Mouse (Mus musculus): ENCODE results near the gene Mymx.

Gene Mymx

DNA sequence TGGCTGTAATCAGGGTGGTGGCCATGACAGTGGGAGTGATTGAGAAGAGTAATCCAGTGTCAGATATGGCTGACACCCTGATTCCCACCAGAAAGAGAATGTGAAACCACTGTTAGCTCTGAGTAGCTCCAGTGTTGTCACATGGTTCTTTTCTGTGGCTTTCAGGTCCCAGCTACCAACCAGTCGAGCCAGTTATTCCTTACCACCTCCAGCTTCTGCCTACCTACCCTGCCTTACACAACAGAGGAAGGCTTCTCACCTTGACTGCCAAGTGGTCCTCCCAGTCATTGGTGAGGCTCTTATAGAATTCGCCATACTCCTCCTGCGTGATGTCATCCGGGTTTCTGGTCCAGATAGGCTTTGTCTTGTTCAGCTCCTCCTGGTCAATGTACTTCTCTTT is 31.9 kb downstream of the Mymx start:
- peak; percentile 50 for DNase-seq (ENCODE audit: low read depth)

DNA sequence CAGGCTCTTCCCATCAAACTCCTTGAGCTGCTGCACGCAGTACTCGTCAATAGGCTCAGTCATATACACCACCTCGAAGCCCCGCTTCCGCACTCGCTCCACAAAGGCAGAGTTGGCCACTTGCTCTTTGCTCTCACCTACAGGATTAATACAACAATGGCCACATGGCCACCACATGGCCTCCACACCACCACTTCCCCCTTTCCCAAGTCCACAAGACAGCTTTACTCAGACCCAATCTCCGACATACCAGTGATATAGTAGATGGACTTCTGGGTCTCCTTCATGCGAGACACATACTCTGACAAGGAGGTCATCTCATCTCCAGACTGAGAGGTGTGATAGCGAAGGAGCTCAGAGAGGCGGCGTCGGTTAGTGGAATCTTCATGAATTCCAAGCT is 32.9 kb downstream of the Mymx start:
- peak; percentile 35 for DNase-seq (ENCODE audit: low read depth)

DNA sequence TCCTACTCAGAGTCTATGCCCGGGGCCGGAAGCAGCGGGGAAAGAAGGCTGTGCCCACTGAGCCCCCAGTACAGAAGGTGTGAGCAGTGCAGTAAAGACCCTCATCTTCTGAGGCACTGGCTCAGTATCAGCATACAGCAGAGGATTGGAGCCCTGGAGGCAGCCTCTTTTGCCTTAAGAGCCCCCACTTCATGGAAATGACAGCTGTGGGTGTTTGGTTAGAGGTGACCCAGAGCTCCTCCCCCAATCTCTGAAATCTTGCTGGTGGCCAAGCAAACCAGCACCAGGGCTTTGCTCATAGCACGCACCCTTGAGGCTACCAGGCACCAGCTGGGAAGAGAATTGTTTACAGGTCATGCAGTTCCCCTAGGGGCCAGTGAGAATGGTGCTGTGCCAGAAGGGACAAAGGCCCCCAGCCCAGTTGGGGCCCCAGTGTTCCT is 34.7 kb downstream of the Mymx start:
- DNase-seq (ENCODE audit: low read depth), result peak; percentile 54

DNA sequence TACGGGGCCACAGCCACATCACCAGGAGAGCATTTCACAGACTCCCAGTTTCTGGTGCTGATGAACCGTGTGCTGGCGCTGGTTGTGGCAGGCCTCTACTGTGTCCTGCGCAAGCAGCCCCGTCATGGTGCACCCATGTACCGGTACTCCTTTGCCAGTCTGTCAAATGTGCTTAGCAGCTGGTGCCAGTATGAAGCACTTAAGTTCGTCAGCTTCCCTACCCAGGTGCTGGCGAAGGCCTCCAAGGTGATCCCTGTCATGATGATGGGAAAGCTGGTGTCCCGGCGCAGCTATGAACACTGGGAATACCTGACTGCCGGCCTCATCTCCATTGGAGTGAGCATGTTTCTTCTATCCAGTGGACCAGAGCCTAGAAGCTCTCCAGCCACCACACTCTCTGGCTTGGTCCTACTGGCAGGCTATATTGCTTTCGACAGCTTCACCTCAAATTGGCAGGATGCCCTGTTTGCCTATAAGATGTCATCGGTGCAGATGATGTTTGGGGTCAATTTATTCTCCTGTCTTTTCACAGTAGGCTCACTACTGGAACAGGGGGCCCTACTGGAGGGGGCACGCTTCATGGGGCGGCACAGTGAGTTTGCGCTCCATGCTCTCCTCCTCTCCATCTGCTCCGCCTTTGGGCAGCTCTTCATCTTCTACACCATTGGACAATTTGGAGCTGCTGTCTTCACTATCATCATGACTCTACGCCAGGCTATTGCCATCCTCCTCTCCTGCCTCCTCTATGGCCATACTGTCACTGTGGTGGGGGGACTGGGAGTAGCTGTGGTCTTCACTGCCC is 35.3 kb downstream of the Mymx start:
- peak; percentile 61 for DNase-seq (ENCODE audit: low read depth)

DNA sequence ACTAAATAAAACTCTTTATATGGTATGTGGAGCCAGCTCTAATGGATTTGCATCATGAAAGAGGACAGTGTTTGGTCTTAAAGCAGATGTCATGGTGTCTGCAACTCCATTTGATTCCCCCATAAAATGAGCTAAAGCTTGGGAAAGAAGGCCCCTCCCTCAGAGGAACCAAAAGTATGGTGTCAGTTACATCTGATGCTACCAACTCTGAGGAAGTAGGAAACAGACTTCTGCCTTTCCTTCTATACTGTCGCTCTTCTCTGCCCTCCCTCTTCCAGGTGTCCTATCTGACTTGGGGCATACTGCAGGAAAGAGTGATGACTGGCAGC is 35.9 kb downstream of the Mymx start:
- DNase-seq (ENCODE audit: low read depth), result no peak

DNA sequence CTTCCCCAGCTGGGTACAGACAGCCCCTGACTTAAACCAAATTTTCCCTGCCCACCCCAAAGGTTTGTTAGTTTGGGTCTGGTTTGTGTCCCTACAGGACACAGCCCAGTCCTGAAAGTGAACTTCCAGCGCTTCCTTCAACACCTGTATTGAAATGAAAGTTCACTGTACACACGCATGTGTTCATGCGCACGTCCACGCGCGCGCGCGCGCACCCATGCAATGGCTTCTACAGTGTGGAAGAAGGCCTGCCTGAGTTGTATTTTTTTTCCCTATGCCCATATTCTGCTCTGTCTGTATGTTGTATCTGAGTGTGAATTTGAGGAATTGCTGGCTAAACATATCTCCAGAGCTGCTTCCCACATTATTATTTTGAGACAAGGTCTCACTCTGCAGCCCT is 36.8 kb downstream of the Mymx start:
- DNase-seq (ENCODE audit: low read depth), result peak; percentile 34

DNA sequence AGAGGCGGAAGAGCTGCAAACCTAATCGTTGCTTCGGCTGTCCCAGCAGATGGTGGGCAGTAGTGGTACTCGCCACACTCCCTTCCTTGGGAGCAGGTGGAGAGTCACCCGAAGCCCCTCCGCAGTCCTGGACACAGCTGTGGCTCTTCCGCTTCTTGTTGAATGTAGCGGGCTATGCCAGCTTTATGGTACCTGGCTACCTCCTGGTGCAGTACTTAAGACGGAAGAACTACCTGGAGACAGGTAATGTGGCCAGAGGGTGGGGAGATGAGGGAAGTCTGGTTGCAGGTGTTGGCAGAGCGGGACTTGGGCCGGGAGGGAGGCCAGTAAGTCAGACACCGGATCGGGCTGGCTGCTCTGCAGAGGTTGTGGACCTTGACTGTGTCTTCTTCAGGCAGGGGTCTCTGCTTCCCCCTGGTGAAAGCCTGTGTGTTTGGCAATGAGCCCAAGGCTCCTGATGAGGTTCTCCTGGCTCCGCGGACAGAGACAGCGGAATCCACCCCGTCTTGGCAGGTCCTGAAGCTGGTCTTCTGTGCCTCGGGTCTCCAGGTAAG is 37.3 kb downstream of the Mymx start:
- DNase-seq (ENCODE audit: low read depth), result peak; percentile 48

DNA sequence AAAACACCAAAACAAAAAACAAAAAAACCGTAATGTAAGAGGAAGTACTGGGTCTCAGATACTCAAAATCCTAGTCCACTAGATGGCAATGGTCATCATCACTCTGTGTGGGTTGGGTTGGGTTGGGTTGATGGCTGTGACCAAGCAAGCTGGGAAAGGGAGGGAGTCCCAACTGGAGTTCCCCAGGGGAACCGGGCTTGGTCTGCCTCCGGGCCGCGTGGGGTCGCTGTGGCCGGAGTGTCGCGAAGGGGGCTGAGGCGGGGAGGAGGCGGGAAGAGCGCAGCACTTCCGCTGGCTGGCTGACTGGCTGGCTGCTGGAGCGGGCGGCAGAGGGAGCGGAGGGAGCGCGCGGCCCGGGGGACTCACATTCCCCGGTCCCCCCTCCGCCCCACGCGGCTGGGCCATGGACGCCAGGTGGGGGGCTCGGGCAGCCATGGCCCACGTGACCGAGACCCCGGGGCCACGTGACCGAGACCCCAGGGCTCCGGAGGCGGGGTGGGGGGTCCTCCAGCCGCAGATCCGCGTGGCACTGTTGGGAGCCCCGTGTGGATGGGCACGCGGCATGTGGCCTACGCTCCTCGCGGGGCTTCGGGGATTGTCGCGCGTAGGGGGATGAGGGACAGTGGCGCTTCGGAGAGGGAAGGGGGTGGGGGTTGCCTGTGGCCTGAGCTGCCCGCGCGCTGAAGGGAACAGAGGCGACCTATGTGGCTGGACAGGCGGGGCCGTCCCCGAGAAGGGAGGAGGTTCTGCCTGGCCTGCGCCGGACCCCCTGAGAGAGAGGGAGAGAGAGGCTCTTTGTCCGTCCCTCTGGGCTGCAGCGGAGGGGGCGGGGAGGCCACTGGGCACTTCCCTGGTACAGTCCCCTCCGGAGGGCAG is 38.0 kb downstream of the Mymx start, which contains the start of gene Slc35b2:
Slc35b2 (plus strand) TSS at position 220 of the 876 bp plus-strand sequence.
- DNase-seq (ENCODE audit: low read depth), result peak; percentile 88

DNA sequence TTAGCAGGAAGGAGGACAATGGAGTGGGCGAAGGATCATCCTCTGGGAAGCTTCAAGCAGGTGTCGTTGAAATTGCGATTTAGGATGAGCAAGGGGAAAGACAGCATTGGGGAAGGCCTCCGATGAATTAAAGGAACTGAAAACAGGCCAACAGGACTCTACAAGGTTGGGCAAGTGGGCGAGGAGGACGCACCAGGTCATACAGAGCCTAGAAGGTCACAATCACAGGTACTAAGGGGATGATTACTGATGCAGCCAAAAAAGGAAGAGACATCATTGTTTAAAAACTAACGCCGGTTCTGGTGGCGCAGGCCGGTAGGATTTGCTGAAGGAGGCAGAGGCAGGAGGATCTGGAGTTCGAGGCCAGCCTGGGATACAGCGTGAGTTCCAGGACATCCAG is 38.7 kb downstream of the Mymx start:
- DNase-seq (ENCODE audit: low read depth), result peak; percentile 38

DNA sequence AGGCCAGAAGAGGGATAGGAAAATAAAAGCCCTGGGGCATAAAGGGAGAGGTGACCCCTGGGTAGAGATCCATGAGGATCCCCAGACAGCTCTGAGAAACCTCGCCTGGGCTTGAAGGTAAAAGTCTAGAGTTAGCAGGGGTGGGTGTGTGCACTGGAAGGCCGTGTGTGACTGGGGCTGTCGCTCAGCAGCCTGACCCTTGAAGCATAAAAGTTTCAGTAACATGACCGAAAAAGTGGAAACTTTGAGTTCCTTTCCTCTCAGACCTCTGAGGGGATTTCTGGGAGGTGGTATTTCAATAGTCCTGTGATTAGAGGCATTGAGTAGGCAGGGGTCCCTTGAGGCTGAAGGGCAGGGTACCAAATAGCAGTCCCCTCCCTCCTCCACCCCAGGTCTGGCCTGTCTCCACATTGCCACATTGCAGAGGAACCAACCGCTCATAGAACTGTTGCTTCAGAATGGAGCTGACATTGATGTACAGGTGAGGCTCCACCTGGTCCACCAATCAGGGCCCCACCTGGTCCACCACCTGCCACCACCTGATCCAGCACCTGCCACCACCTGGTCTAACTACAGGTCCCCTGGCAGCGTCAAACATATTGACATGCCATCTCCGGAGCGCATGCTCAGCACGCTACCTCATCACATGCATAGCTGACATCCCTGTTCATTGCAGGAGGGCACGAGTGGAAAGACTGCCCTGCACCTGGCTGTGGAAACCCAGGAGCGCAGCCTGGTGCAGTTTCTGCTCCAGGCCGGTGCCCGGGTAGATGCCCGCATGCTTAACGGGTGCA is 42.0 kb downstream of the Mymx start:
- DNase-seq (ENCODE audit: low read depth), result peak; percentile 16

DNA sequence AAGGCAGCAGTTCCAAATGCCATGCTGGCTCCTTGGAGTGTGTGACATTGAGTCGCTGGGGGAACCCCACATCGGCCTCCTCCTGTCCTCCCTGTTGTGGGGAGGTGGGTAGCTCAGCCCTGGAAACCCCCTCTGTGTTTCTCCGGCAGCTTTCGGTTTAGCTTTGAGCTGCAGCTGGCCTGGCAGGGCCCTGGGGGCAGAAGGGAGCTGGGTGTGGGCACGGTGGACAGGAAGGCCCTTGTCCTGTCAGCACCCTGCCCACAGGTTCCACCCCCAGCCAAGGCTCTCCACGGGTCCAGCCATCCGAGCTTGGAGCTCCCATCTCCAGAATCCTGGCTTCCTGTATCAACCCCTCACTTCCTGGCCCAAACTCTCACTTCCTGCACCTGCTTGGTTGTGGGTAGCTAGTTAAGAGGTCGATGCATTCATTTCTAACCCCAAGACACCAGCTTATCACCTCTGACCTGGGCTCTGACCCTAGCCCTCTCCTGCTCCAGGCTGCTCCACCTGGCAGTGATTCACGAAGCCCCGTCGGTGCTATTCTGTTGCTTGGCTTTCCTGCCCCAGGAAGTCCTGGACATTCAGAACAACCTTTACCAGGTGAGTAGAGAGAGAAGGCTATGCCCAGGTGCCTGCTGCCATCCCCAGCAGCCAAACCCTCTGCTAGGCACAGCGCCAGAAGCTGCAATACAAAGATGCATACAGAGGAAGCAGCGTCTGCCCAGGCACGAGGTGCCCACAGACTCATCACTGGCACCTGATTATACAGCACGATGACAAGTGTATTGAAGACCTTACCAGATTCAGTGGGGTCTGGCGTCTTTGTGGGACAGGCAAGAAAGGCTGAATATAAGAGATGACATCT is 43.7 kb downstream of the Mymx start:
- DNase-seq (ENCODE audit: low read depth), result peak; percentile 78

DNA sequence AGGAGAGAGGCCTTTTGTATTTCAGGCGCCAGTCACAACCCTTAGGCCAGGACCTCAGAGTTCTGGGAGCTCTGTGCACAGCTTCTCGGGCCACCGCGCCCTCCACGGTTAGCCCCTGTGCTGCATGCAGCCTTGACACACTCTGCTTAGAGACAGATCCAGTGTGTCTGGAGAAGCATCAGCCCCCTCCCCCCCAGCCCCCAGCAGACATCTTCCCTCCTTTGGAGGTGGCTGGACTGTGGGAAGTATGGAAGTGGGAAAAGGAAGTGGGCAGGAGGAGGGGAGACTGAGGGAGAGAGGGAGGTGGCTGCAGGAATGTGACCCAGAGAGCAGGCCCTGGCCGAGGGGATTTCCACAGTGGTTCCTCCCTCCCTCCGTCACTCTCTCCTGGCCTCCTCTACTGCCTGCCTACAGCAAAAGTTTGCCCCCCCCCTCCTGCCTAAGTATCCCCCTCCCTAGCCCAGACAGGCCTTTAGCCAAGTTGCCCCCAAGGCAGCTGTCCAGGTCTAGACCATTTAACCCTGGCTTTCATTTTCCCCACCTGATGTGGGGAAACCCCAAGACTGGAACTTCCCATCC is 44.6 kb downstream of the Mymx start:
- peak; percentile 53 for DNase-seq (ENCODE audit: low read depth)

DNA sequence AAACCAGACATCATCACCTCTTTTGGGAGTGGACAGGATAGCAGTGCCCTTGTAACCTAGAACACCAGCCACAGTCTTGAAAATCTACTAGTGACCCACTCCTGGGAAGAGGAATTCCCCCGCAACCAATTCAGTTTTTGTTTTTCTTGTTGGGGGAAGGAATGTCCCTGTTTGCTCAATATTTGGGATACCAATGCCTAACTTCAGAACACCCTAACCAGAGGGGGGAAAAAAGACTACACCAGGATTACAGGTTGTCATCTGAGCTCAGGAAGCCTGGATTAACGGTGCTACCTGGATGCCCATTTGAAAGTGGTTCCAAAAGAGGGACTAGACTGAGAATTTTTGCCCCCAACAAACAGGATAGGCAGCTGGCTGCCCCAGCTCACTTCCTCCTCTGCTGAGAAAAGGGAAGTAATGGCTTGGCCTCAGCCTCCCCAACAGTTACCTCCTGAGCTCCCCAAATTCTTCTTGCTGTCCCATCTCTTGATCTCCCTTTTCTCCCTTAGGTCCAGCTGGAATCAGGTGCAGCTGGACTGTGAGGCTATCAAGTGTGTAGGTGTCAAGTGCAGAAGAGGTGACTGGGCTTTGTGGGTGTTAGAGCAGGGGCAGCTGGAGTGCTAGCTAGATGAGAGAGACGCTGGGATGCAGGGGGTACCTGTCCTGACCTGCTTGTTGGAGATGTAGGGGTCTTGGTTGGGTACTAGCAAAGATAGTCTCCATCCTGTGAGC is 45.2 kb downstream of the Mymx start:
- peak; percentile 47 for DNase-seq (ENCODE audit: low read depth)

DNA sequence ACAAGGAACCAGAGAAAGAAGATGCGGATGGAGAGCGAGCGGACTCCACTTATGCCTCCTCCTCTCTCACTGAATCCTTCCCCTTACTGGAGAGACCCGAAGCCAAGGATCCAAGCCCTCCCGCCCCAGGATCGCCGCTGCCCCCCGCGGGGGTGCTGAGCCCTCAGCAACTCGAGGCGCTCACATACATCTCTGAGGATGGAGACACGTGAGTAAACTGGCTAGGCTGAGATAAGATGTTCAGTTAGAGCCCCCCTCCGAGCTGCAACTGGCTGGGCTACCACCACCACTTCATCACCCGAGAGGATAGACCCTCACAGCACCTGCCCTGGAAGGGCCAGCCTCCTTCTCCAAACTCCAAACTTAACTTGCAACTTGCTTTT is 45.8 kb downstream of the Mymx start:
- DNase-seq (ENCODE audit: low read depth), result no peak

DNA sequence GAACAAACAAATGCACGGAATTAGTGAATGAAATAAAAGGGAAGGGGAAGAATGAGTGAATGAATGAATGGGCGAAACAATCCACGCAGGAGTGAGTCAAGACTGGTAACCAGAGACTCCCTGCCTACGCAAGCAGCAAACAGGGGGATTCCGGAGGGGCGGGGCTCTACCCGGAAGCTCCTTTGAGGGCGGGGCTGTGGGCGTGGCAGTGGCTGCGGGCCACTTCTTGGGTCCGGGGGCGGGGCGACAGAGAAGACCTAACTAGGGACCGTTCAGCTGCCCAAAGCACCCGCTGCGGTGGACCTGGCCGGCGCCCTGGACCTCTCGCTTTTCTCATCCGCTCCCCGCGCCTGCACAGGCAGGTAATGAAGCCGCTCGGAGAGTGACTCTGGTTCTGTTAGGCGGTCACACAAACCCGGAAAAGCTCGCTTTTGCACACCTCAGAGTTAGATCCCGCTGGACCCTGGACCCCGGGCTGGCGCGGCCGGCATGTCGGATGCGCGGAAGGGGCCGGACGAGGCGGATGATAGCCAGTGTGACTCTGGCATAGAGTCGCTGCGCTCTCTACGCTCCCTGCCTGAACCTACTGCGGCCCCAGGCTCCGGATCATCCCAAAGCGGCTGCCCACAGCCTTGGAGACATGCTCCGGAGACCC is 46.3 kb downstream of the Mymx start, which contains the start of gene Nfkbie:
Nfkbie (plus strand) TSS at position 252 of the 655 bp plus-strand sequence.
- DNase-seq (ENCODE audit: low read depth), result peak; percentile 98

DNA sequence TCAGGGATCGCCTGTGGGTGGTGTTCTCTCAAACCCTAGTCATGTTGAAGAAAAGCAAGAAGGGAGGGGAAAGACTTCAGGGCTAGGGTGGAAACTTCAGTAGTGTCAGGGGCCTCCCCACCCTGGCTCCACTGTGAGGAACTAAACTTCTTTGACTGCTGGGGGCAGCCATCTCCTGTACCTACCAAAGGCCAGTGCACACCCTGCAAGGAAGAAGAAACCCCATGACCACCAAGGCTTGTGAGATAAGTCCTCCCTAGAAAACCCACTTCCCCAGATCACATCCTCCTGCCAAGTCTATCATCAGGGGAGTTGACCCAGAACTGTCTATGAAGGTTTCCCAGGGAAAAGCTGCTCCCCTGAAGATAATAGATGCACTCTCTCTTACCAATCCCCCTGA is 47.5 kb downstream of the Mymx start:
- DNase-seq (ENCODE audit: low read depth), result peak; percentile 37

DNA sequence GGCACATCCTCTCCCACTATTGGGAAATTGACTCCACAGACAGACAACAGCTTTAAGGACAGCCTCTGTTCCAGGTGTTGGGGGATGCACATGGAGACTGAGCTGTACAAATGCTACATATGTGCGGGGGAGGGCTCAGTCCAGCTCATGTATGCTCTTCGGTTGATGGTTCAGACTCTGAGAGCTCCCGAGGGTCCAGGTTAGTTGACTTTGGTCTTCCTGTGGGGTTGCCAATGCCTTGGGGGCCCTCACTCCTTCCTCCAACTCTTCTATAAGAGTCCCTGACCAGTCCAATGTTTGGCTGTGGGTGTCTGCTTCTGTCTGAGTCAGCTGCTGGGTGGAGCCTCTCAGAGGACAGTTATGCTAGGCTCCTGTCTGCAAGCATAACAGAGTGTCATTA is 48.8 kb downstream of the Mymx start:
- DNase-seq (ENCODE audit: low read depth), result no peak

DNA sequence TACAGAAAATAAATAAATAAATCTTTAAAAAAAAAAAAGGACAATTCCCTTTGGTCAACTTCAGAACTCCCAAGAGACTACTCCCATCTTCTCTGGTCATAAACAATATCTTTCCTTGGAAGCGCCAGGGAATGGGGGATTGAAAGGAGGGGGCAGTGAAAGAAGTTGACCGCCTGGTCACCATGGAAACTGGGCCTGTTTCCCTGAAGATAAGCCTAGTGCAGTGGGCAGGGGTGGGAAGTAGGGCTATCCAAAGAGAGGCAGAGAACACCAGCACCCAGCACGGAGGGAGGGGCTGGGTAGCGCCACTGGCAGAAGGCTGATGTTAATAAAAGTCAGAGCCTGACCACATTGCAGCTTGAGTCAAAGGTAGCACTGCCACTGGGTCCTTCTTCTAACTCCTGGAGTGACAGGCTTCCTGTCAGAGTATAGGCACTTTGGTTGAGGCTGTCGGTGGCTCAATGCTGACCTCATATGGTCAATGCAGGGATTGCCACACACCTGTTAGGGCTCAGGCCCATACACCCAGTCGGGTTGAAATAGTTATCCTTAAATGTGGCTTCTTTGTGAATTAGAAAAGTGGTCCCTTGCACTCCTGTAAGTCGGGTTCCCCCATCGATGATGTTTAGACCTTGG is 50.0 kb downstream of the Mymx start:
- DNase-seq (ENCODE audit: low read depth), result peak; percentile 94

DNA sequence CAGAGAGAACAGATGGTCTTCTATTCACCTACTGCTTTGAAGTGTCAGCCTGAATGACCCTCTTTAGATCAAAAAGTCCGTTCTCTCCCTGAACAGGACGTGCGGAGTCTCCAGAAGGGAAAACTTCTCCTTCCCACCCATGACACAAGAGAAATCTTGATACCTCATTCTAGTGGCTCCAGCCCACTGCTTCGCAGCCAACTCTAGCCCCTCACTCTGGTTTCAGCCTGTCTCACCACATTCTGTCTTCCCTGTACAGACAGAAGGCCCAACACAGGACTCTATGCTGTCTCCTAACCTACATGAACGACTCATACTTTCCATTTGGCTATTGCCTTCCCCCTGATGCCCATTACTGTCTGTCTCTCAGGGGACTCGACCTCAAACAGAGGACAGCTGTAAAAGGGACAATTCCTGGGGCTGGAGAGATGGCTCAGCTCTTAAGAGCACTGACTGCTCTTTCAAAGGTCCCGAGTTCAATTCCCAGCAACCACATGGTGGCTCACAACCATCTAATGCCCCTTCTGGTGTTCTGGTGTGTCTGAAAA is 50.6 kb downstream of the Mymx start:
- DNase-seq (ENCODE audit: low read depth), result peak; percentile 23

Measured in naive thymus-derived CD4-positive, alpha-beta T cell, adult 2 months (primary cell).